Mouse (Mus musculus) kidney, postnatal 25 days (tissue): ENCODE measurements at regions not wholly inside any gene's neighbourhood (a gene's known extent, or its start where the extent isn't known, plus 50 kb on each side); places are given as distances from the start of the nearest gene placed in this dataset.
A peak's percentile ranks its signal among the peaks of the same experiment; 100 is the strongest.

Source experiments
- DNase-seq, 2 experiments: peaks; one replicate each; pipeline ENCODE4 v3.0.0; 2021; ENCODE audit warnings: mixed read lengths in 2 of 2

- no peak for DNase-seq
Measured at GRCm38 (mm10) chr3:149993199-149993598, 1002.8 kb upstream of the Adgrl2 start.

GRCm38 (mm10) chr3:149987801-149988200 lies 997.4 kb upstream of the Adgrl2 start:
- DNase-seq: no peak

- DNase-seq: no peak
Measured at GRCm38 (mm10) chr3:149956993-149957392, 966.6 kb upstream of the Adgrl2 start.

GRCm38 (mm10) chr3:149936197-149936596 lies 945.8 kb upstream of the Adgrl2 start:
- no peak for DNase-seq

- no peak for DNase-seq
Measured at GRCm38 (mm10) chr3:149934832-149935231, 944.5 kb upstream of the Adgrl2 start.

GRCm38 (mm10) chr3:149928456-149929360 lies 938.4 kb upstream of the Adgrl2 start:
- no peak for DNase-seq

DNA sequence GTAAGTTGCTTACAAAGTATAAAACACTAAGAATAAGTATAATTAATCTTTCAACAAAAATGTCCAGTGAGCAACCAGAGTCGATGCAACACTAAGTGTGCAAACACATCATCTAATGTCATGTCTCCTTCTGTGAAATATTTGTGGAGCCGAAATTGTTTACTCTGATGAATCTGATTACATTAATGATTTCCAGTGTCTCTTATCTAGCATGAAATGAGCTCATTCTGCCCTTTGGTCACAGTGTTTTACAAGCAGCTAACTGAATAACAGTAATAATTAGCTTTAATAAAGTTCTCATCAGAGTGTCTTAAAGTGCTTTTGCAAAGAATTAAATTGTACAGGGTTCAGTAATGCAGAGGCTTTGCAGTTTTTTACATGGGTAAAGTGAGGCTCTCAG lies 929.9 kb upstream of the Adgrl2 start:
- no peak for DNase-seq

DNA sequence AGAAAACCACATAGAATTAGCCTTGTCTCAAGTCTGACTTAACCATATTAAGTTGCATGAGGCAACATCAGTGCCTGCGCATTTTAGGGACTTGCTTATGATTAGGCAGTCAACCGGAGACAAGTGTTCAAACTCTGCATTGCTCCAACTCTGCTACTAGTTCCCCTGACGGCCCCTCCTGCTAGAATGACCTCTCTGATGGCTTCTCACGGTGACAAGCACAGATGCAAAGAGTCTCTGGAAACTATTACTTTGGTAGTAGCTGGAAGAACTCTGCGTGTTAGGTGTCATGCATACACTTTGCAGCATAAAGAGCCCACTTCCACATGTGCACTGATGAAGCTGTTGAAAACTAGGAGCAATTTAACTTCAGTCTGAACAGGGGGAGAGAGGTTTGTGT lies 927.8 kb upstream of the Adgrl2 start:
- no peak for DNase-seq

DNA sequence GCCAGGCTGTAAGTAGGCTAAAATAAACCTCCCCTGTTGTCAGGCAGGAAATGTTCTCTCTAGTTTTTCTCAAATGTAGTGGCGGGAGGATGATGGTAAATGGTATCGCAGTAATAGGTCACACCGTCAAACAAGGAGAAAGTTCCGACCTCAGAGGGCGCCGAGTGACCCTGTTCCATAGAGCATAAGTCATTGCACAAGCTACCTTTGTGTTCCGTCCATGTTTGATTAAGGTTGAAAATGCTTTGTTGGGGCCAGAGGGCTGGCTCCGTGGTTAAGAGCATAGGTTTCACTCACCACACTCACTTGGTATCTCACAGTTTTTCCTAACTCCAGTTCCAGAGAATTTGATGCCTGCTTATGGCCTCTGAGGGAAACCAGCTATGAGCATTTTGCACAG lies 920.4 kb upstream of the Adgrl2 start:
- no peak for DNase-seq

DNA sequence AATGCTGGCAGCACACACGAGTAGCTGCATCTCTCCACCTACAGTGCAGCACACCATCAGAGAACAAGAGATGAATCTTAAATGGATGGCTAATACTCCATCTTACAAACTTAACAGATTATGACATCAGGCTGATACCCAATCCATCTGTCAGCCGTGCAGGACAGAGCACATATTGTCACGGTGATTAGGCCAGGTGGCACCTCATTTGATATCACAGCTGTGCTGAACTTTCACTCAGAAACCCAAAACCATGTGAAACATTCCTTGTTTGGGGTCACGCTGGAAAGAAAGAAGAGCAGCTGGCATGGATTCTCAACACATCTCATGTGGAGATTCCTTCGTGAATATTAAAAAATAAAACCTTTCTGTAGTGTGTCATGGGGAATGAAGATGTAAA lies 911.4 kb upstream of the Adgrl2 start:
- no peak for DNase-seq

GRCm38 (mm10) chr3:149876553-149876952 lies 886.2 kb upstream of the Adgrl2 start:
- DNase-seq: no peak

GRCm38 (mm10) chr3:149865945-149866344 lies 875.6 kb upstream of the Adgrl2 start:
- DNase-seq: no peak

GRCm38 (mm10) chr3:149846941-149847539 lies 856.7 kb upstream of the Adgrl2 start:
- no peak for DNase-seq

- DNase-seq: no peak
Measured at GRCm38 (mm10) chr3:149845826-149846486, 855.6 kb upstream of the Adgrl2 start.

DNA sequence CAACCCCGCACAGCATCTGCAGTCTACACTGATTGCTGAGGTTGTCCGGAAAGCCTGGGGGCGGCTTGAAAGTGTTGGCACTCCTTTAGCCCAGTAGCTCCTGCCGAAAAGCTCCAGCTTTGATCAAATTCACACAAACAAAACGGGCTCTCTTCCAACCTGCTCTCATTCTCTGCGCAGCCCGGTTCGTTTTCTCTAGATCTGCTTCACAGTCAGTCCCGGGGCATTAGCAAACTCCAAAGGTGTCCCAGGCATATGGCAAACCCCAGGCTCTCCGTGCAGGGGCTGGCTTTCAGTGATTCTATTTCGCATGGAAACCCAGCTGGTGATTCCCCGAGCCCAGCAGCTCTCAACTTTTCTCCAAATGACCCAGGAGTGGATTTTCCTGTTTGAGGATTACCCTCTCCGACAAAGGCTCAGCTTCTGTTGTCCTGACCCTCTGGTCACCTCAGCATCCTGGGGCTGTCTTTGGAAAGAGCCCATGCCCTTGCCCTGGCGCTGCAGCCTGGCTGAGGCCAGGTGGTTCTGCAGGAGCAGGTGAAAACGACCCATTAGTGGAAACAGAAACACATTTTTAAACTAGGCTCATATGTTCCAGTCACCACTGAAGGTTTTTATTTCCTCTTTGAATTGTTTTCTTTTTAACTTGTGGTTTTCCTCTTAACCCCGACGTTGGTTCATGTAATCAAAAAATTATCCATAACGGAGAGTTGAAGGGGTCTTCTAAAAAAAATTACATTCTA lies 854.9 kb upstream of the Adgrl2 start:
- DNase-seq: peak in 1 of 2 experiments; percentile 5

- DNase-seq: no peak
Measured at GRCm38 (mm10) chr3:149837921-149838320, 847.6 kb upstream of the Adgrl2 start.

DNA sequence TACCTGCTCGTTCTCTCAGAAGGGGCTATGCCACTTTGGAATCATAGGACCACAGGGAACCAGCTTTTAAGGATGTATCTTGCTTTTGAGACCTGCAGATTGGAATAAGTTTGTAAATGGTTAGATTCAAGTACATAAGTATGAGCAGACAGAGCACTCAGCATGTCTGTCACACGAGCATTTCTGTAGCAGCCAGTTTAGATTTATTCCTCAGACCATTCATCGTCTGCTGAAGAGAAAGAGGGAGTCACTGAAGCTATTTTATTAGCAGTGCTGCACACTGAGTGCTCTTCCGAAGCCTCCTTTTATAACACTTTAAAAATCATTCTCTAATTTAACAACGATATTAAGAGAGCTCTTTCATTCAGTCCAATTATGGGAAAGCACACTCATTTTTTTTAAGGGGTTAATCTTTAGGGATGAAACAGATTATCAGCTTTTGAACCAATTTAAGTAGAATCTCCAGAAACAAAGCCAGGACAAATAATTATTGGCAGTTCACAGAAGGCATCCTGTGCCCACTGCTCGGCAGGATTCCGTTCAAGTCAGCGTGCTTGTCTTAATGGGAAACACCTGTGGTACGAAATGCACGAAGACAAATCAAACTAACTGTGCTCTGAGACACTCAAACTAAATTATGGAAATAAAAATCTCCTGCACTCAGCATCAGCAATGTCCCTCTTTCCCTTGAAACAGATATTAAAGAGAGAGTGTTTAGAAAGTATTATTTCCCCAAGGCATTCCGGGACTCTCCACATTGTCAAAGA lies 846.3 kb upstream of the Adgrl2 start:
- no peak for DNase-seq

DNA sequence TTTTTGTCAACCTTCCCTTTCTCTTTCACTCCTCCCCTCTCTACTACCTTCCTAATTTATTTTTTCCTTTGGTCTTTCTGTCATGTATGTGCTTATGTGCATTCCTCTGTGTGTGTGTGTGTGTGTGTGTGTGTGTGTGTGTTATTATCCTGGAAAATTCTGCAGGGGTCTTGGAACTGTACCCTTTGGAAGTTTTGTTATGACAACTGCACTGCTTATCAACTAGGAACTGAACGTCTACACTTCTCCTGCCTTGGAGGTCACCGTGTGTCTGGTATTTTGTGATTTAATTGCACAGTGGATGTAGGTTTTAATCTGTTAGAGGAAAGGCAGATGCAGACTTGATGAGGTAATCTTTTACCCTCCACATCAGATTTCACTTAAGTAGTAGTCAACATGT lies 836.8 kb upstream of the Adgrl2 start:
- no peak for DNase-seq

DNA sequence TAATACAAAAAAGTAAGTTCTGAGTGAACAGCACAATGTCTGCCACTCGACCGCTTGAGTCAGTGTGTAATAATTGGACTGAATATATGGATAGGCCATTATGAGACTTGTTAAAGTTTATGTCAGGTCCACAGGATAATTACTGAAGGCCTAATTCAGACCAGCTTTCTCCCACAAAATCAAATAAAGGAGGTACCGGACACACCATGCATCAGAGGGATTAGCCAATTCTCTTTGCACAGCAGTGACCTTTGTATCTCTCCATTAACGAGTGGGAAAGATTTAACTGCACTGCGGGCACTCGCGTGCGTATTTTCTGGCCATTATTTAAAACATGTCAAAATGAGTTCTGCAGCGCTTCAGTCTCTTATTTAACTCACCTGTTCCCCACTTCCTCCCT lies 836.4 kb upstream of the Adgrl2 start:
- DNase-seq: no peak

DNA sequence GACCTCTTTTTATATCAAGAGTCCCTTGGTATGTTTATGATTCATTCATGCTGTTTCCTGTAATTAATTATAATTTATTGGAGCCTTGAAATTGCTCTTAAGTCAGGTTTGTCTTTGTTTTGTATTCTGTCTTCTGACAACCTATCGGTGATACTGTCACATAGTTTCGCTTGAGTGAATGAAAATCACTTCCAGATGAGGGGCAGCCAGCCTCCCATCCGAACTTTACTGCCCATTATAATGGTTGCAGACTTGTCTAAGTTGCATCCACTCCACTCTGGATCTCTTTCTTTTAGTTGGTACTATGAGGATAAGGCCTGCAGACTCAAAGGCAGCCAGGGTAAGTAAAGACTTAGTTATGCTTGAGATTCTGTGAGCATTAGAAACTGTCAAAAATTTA lies 830.3 kb upstream of the Adgrl2 start:
- DNase-seq: no peak

DNA sequence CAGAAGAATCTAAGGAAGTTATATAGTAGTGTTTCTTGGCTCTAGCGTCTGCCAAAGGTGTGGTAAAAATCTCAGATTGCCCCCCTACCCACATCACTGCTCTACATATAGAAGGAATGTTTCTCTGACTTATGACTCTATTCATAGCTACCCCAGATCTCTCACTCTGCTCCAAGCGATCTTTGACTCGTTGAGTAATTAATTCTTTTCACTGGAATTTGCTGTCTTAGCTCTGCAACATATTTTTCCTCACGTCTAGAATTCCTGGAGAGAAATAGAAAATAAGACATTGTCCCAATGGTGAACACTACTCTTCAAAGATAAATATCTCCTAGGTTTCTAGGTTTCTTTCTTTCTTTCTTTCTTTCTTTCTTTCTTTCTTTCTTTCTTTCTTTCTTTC lies 829.5 kb upstream of the Adgrl2 start:
- no peak for DNase-seq

GRCm38 (mm10) chr3:149819081-149819480 lies 828.7 kb upstream of the Adgrl2 start:
- no peak for DNase-seq
